Mouse (Mus musculus) MEL (cell line): ENCODE measurements around the gene Prkcb.

Experiments
- BHLHE40 ChIP-seq: IDR thresholded peaks from 2 replicates; pipeline ENCODE4 v1.6.1; 2012; ENCODE audit warnings: low read depth, mild to moderate bottlenecking, inconsistent platforms, low read length, improper control_type of control experiment, borderline replicate concordance
- CTCF ChIP-seq, 3 experiments: IDR thresholded peaks in 2 of 3; conservative IDR thresholded peaks in 1 of 3; 2 replicates each; pipeline ENCODE4 v1.5.1; 2011 to 2012; ENCODE audit warnings: low read length in 3 of 3, low read depth in 2 of 3, mild to moderate bottlenecking in 2 of 3, improper control_type of control experiment in 1 of 3, inconsistent platforms in 1 of 3, mixed read lengths in 1 of 3, moderate library complexity in 1 of 3; ENCODE audit not compliant: control insufficient read depth in 1 of 3, insufficient read depth in 1 of 3, poor library complexity in 1 of 3, severe bottlenecking in 1 of 3
- ELF1 ChIP-seq: IDR thresholded peaks from 2 replicates; pipeline ENCODE4 v1.6.1; 2014; ENCODE audit warnings: low read depth, mild to moderate bottlenecking, inconsistent platforms, low read length, improper control_type of control experiment, moderate library complexity
- MAZ ChIP-seq: IDR thresholded peaks from 2 replicates; pipeline ENCODE4 v1.6.1; 2012; ENCODE audit warnings: low read depth, mild to moderate bottlenecking, inconsistent platforms, low read length, improper control_type of control experiment
- MEF2A ChIP-seq: IDR thresholded peaks from 2 replicates; pipeline ENCODE4 v1.6.1; 2014; ENCODE audit warnings: low read depth, mild to moderate bottlenecking, inconsistent platforms, low read length, improper control_type of control experiment; ENCODE audit not compliant: poor library complexity, insufficient replicate concordance, severe bottlenecking; ENCODE audit errors: extremely low read depth
- MXI1 ChIP-seq: IDR thresholded peaks from 2 replicates; pipeline ENCODE4 v1.6.1; 2011; ENCODE audit warnings: mild to moderate bottlenecking, low read depth, low read length, improper control_type of control experiment
- POLR2A ChIP-seq, 2 experiments: IDR thresholded peaks; 2 replicates each; pipeline ENCODE4 v1.6.1; 2011 to 2012; ENCODE audit warnings: low read length in 2 of 2, mild to moderate bottlenecking in 2 of 2, control low read depth in 1 of 2, improper control_type of control experiment in 1 of 2, low read depth in 1 of 2, moderate library complexity in 1 of 2; ENCODE audit not compliant: control insufficient read depth in 1 of 2, insufficient read depth in 1 of 2, poor library complexity in 1 of 2
- POLR2AphosphoS2 ChIP-seq: IDR thresholded peaks from 2 replicates; pipeline ENCODE4 v1.6.1; 2011; ENCODE audit warnings: low read length, improper control_type of control experiment
- RAD21 ChIP-seq: IDR thresholded peaks from 2 replicates; pipeline ENCODE4 v1.6.1; 2011; ENCODE audit warnings: mild to moderate bottlenecking, low read depth, low read length, improper control_type of control experiment
- SMC3 ChIP-seq: IDR thresholded peaks from 2 replicates; pipeline ENCODE4 v1.6.1; 2011; ENCODE audit warnings: low read depth, low read length, improper control_type of control experiment
- UBTF ChIP-seq: IDR thresholded peaks from 2 replicates; pipeline ENCODE4 v1.6.1; 2012; ENCODE audit warnings: low read depth, mild to moderate bottlenecking, inconsistent platforms, low read length, improper control_type of control experiment, moderate library complexity, borderline replicate concordance; ENCODE audit not compliant: insufficient read depth
- USF2 ChIP-seq, 2 experiments: IDR thresholded peaks; 2 replicates each; pipeline ENCODE4 v1.6.1; 2011 to 2012; ENCODE audit warnings: improper control_type of control experiment in 2 of 2, low read length in 2 of 2, borderline replicate concordance in 1 of 2, inconsistent platforms in 1 of 2, low read depth in 1 of 2, mild to moderate bottlenecking in 1 of 2; ENCODE audit not compliant: insufficient read depth in 1 of 2
- ZNF384 ChIP-seq: IDR thresholded peaks from 2 replicates; pipeline ENCODE4 v1.6.1; 2012; ENCODE audit warnings: low read depth, mild to moderate bottlenecking, inconsistent platforms, low read length, improper control_type of control experiment

DNA sequence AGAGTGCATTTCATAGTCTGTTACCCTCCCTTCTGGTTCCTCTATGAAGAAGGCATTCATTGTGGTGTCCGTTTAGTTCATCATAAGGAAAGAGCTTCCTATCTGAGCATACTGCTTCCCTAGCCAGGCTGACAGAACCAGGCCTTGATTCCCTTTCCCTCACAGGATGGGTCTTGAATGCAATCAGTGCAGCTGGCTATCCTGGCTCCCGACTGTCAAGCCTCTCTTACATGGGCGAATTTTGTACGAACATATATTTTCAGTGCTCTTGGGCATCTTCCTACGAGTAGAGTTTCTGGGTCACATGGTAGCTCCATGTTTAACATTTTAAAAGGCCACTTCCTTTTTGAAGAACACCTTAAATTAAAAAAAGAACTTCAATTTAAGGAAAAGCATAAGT lies 61.4 kb downstream of the Prkcb start:
- TF ChIP-seq MXI1 (no peak), BHLHE40 (no peak), CTCF (IDR thresholded peaks at IDR 0.05 in 2 of 3, conservative IDR thresholded peaks at IDR 0.05 in 1 of 3; ENCODE audit: control insufficient read depth in 1 of 3, insufficient read depth in 1 of 3, low read depth in 2 of 3, low read length in 3 of 3, poor library complexity in 1 of 3, severe bottlenecking in 1 of 3) (no peak), UBTF (no peak), MEF2A (no peak), MAZ (no peak), RAD21 (no peak), POLR2A (IDR thresholded peaks at IDR 0.05; ENCODE audit: control insufficient read depth in 1 of 2, insufficient read depth in 1 of 2, low read depth in 1 of 2, low read length in 2 of 2, poor library complexity in 1 of 2) (no peak), SMC3 (no peak), ZNF384 (no peak), POLR2AphosphoS2 (no peak), ELF1 (no peak), USF2 (IDR thresholded peaks at IDR 0.05; ENCODE audit: borderline replicate concordance in 1 of 2, insufficient read depth in 1 of 2, low read depth in 1 of 2, low read length in 2 of 2) (no peak)
